Mouse (Mus musculus): ENCODE data around the gene Mylip.

Gene Mylip

DNA sequence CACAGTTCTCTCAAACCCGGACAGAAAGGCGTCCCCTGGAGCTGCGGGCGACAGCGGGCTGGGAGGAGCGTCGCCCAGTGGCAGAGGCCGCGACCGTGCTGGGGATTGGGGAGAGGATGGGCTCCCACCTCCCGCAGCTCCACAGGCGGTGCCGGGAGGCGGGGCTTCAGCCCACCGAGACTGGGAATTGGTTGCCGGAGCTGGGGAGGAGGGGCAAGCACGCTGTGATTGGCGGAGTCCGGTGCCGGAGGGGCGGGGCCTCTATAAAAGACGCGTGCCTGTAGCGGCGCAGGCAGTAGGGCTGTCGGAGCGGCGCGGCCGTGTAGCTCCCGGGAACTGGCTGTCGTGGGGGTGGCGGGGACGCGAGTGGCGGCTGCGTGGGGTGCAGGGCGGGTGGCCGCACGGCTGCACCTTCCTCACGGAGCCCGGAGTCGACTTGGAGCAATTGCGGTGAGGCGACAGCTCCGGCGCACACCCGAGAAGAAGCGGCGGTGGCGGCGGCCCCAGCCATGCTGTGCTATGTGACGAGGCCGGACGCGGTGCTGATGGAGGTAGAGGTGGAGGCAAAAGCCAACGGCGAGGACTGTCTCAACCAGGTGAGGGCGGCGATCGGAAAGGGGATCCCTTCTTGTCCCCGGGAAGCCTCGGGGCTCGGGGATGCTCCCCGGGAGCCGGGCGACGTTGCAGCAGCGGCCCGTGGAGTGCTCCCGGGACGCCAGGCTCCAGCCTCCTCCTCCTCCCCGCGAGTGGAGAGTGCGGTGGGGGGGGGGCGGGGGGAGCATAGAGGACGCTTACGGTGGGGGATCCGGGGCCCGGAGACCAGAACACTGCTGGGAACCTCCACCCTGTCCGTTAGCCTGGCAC is at the start of gene Mylip:
Gene Mylip, plus strand, starts transcription at position 295 of the 864 bp plus-strand sequence.
- DNase-seq (ENCODE audit: low read depth, low spot score): peak; percentile 99

GRCm38 (mm10) chr13:45341991-45342390 is 47.6 kb upstream of the Mylip start:
- peak; percentile 69 for DNase-seq (ENCODE audit: low read depth, low spot score)

DNA sequence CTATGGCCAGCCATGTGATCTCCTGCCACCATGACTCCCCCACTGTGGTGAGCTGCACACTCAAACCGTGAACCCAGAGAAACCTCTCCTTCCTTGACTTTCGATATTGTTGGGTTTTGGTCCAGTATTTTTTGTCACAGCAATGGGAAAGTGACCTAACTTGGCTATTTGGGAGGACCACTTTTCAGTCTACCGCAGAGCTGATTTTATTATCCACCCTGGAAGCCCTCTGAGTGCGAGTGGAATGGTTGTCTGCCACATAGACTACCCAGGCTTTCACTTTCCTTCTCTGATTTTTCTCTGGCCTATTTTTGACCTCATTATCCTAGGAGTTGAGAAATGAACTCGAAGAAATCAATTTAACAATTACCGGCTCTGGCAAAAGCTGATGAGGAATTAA is 46.0 kb upstream of the Mylip start:
- no peak for DNase-seq (ENCODE audit: low read depth, low spot score)

DNA sequence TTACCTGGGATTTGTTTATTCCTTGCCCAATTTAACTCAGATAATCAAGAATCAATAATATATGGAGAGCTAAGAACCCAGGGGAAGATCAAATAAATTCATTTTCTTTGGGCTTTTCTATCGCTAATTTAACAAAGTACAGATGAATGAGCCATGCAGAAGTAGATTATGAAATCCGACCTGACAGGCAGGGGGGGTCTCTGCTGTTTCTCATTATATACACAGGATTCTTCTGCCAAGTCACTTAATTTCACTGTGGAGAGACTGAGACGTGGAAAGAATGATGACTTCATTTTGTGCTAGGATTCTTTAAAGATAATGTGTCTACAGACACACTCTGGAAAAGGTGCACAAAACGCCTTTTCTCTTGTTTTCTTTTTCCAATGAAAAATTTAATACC is 45.6 kb upstream of the Mylip start:
- DNase-seq (ENCODE audit: low read depth, low spot score): no peak

DNA sequence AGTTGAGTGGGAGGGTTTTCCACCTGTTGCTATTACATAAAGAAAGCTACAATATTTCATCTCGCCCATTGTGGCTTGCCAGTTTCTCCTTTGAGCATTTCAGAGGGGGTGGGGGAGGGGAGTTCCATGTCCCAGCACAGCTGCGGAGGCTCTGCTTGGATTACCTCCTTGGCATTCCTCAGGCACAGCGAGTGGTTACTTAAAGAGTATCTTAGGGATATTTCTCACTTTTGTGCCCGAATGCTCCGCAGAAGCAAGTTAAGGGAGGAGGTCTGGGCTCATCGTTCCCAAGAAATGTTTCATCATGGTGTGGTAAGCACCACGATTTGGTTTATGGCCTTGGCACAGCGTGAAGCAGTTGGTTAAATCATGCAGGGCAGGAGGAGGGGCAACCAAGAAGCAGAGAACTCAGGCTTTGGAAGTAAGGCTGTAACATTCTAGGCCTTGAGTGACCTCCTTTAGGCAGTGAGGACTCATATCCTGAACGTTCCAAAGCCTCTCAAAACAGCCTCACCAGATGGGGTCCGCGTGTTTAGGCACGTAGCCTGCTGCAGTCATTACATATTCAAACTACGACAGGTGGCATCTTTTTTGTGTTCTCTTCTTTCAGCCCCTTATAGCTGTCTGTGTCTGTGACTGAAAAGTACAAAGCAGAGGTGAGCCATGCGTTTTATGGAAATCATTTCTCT is 43.9 kb upstream of the Mylip start:
- DNase-seq (ENCODE audit: low read depth, low spot score): peak; percentile 56

GRCm38 (mm10) chr13:45351483-45351882 is 38.1 kb upstream of the Mylip start:
- no peak for DNase-seq (ENCODE audit: low read depth, low spot score)

DNA sequence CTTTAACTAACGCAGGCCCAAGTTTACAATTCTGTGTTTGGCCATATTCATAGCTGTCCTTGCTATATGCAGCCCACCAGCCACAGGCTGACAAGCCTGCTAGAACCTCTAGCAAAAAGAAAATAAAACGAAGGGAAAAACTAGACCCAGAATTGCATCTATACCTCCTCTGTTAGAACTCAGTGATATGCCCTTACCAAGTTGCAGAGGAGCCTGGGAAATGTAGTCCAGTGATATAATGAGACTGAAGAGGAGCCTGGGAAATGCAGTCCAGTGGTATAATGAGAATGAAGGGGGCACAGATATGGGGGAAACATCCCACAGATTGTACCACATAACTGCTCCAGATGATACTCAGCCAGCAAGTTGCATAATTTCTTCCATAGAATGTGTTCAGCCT is 34.7 kb upstream of the Mylip start:
- peak; percentile 51 for DNase-seq (ENCODE audit: low read depth, low spot score)

- DNase-seq (ENCODE audit: low read depth, low spot score): no peak
These were observed 31.3 kb upstream of the Mylip start for GRCm38 (mm10) chr13:45358208-45358607.

DNA sequence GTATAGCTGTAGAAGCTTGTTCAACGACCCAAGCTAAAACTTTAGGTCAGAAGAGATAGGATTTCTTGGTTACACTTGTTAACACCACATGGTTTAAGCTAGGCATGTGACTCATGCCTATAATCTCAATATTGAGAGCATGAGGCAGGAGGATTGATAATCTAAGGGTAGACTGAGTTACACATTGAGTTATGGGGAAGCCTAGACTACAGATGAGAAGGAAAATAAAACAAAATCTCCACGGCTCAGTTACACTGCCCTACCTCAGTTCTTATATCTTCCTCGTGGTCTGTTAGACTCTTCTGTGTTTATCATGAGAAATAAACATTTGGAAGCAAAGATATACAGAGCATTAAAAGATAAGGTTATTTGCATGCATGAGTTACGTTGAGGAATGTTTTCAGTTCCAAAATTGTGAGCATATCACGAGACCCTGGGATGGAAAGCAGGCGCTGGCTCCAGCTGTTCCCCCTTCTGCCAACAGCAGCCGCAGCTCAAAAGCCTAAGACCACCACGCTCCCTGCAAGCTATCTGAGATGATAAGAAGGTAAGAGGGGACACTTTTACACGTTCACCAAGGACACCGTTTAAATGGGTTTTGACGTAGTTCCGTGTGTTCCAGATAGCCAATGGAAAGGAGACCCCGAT is 30.7 kb upstream of the Mylip start:
- DNase-seq (ENCODE audit: low read depth, low spot score): no peak

- no peak for DNase-seq (ENCODE audit: low read depth, low spot score)
These were observed 23.8 kb upstream of the Mylip start for GRCm38 (mm10) chr13:45365788-45366187.

- no peak for DNase-seq (ENCODE audit: low read depth, low spot score)
These were observed 17.9 kb upstream of the Mylip start for GRCm38 (mm10) chr13:45371673-45372072.

DNA sequence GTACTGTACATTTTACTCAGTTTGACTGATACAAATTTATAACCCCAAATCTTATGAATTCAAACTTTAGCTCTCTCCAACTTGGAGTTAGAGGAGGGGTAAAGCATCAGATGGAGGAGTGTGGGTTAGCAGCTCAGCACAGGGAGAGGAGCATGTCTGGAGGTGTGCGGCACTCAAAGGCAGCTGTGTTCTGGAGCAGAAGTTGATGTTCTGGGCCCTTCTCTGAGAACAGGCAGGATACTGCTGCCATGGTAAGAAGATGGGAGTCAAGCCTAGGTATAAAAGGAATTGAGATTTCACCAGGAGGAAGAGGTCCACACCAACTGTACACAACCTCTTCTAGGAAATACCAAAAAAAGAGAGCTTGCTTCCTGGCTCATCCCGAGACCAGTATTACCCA is 17.1 kb upstream of the Mylip start:
- no peak for DNase-seq (ENCODE audit: low read depth, low spot score)

- peak; percentile 91 for DNase-seq (ENCODE audit: low read depth, low spot score)
These were observed 14.7 kb upstream of the Mylip start for GRCm38 (mm10) chr13:45374846-45375245.

DNA sequence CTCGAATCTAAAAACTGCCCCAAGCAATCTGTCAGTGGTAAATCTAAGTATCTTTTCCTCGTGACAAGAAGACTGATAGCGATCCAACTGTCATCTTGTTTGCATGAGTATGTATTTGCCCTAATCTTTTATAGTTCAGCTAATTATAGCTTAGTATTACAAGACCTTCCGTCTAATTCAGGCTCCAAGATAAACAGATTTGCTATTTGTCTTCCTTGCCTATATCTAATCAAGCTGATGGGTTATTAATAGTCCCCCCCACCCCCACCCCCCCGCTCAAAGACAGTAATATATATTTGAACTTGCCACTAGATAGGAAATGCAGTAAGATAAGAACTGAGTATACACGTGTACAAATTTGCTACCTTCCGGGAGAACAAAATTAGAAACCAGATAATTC is 7.3 kb upstream of the Mylip start:
- DNase-seq (ENCODE audit: low read depth, low spot score): no peak

- no peak for DNase-seq (ENCODE audit: low read depth, low spot score)
These were observed 4.9 kb upstream of the Mylip start for GRCm38 (mm10) chr13:45384636-45385035.

DNA sequence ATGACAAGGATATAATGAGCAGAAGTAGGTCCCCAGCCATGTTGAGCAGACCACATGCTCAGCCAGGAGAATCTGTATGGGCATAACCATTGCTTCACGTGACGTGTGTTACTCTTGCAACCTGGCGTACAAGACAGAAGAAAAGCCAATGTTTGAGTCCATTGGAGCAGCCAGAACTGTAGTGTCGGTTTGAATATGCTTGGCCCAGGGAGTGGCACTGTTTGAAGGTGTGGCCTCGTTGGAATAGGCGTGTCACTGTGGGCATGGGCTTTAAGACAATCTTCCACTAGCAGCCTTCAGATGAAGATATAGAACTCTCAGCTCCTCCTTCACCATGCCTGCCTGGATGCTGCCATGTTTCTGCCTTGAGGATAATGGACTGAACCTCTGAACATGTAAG is 4.0 kb upstream of the Mylip start:
- DNase-seq (ENCODE audit: low read depth, low spot score): no peak

GRCm38 (mm10) chr13:45386253-45386652 is 3.3 kb upstream of the Mylip start:
- no peak for DNase-seq (ENCODE audit: low read depth, low spot score)

DNA sequence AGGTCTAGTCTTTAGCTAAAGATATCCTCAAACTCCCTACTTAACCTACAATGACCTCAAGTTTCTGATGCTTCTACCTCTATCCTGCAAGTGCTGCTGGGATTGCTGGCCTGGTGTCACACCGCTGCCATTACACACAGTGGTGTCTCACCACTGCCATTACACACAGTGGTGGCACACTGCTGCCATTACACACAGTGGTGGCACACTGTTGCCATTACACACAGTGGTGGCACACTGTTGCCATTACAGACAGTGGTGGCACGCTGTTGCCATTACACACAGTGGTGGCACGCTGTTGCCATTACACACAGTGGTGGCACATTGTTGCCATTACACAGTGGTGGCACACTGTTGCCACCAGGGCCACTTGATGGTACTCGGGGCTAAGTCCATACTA is 2.3 kb upstream of the Mylip start:
- DNase-seq (ENCODE audit: low read depth, low spot score): peak; percentile 34

- DNase-seq (ENCODE audit: low read depth, low spot score): no peak
These were observed 1.2 kb upstream of the Mylip start for GRCm38 (mm10) chr13:45388254-45388805.

DNA sequence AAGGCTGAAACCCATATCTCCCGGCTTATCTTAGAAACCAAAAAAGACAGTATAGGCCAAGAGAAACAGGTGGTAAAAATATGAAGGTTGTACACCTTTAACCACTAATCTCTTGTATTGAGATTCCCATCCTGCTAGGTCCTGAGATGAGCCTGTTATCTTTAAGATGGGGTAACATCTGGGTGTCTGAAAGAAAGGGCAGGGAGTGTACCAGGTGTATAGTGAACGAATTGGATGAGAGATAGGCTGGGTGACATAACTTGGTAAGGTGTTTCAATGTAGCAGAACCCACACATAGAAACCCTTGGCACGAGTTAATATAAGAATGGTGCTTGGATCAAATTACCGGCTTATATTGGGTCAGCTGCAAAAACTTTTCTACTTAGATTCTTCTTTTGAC is 653 bp upstream of the Mylip start:
- no peak for DNase-seq (ENCODE audit: low read depth, low spot score)

DNA sequence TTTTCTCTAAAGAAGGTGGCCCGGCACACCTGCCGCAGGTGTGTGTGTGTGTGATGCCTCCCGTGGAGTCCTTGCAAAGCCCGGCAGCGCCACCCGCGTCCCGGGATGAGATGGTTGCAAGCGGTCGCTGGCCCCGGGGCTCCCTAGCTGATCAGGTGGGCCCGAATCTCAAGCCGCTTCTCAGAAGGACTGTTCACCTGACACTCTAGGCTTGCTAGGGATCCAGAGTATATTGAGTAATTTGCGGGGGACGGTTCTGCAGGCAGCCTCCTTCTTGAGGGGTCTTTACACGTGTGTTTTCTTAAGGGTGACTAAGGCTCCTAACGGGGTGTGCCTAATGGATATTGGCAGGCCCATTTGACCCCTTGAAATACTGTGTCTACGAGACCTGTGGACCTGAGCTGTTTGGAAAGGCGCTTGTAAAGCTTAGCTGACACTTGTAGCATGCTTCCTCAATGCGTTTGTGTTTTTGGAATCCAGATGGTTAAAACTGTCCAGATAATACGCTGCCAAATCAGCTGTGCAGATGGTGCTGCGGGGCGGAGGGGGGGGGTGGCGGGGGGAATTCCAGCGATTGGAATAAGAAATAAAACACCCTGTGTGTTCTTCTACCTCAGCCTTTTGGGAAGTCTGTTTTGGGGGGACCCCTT is 895 bp downstream of the Mylip start:
- DNase-seq (ENCODE audit: low read depth, low spot score): peak; percentile 32
